Mouse (Mus musculus): ENCODE data around the gene Stxbp3.

- TF ChIP-seq CTCF (IDR thresholded peaks at IDR 0.05; ENCODE audit: insufficient read depth, low read depth, low read length) (no peak), POLR2A (IDR thresholded peaks at IDR 0.05; ENCODE audit: insufficient read depth, low read depth, low read length) (no peak)
These were observed 77.7 kb downstream of the Stxbp3 start for GRCm38 (mm10) chr3:108762597-108763111.

Data from olfactory bulb, adult 2 months (tissue).